Mouse (Mus musculus): ENCODE measurements around the gene AI597479. TPM values are rescaled to one million over a fixed set of nuclear protein-coding genes. Genes with fewer than 3 reads are reported as not detected.
A peak's percentile ranks its signal among the peaks of the same experiment; 100 is the strongest.
"Not testable (repeated sequence)": the region's sequence is repeated elsewhere in the genome, so short reads cannot be mapped to it uniquely, and the experiment has no call there.

AI597479 gene
- polyA plus RNA-seq, 1 experiment from 2014 or later, result 27.2 TPM

GRCm38 (mm10) chr1:43127820-43128610, 29.5 kb downstream of the AI597479 start:
- Histone ChIP-seq H3K27ac (no peak overlapping the region), H3K4me2 (no peak overlapping the region), H3K9me3 (no peaks in the 10 kb centered on the region), H3K4me1 (no peaks in the 10 kb centered on the region), H3K36me3 (peaks cover 38% of the 10 kb centered on the region), H3K4me3 (replicated peaks) (no peak overlapping the region), H3K27me3 (replicated peaks) (no peaks in the 10 kb centered on the region), H3K9ac (no peak overlapping the region)
- no peak for ATAC-seq (ENCODE audit: insufficient read depth, low FRiP score, low read depth)
- 72% methylated on average over 8 of the region's 8 CpGs for WGBS

GRCm38 (mm10) chr1:43130219-43130981, 31.9 kb downstream of the AI597479 start:
- Histone ChIP-seq H3K4me1 (no peaks in the 10 kb centered on the region), H3K4me3 (replicated peaks) (no peak overlapping the region), H3K36me3 (peaks cover 19% of the 10 kb centered on the region; the same call in 1 of the 2 replicates), H3K27me3 (replicated peaks) (no peaks in the 10 kb centered on the region), H3K9me3 (no peaks in the 10 kb centered on the region), H3K27ac (no peak overlapping the region), H3K4me2 (no peak overlapping the region), H3K9ac (no peak overlapping the region)
- no peak for ATAC-seq (ENCODE audit: insufficient read depth, low FRiP score, low read depth)
- 79% methylated on average over 5 of the region's 5 CpGs for WGBS

GRCm38 (mm10) chr1:43131591-43131990, 33.1 kb downstream of the AI597479 start:
- Histone ChIP-seq H3K4me2 (no peak overlapping the region), H3K36me3 (peaks cover 25% of the 10 kb centered on the region), H3K27me3 (replicated peaks) (no peaks in the 10 kb centered on the region), H3K27ac (no peak overlapping the region), H3K9me3 (no peaks in the 10 kb centered on the region), H3K4me1 (no peaks in the 10 kb centered on the region), H3K4me3 (replicated peaks) (no peak overlapping the region), H3K9ac (no peak overlapping the region)
- WGBS, result 87% methylated on average over 9 of the region's 9 CpGs
- ATAC-seq (ENCODE audit: insufficient read depth, low FRiP score, low read depth), result no peak

GRCm38 (mm10) chr1:43136488-43137029, 38.0 kb downstream of the AI597479 start:
- not testable (repeated sequence) for ATAC-seq (ENCODE audit: insufficient read depth, low FRiP score, low read depth)

DNA sequence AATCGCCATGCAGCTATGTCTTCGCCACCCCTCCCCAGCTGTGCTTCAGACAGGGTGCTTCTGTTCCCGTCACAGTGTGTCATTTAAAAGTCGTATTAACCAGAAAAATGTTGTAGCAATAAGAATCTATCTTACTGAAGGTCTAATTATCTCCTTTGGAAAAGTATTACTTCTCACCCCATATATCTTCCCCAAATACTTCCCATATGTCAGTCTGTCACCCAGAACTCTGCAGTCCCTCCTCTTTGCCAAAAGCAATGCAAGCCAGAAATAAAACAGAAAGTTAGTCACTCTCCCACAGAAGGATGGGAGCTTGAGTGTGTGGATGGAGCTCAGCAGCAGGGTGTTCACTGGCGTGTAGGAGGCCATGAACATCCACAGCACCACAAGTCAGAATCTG, 38.8 kb downstream of the AI597479 start:
- H3K27me3 ChIP-seq (replicated peaks), result no peaks in the 10 kb centered on the region
- no peak overlapping the region for H3K27ac ChIP-seq
- WGBS, result 91% methylated on average over 5 of the region's 5 CpGs
- no peak overlapping the region for H3K9ac ChIP-seq
- no peak overlapping the region for H3K4me2 ChIP-seq
- no peak overlapping the region for H3K4me3 ChIP-seq (replicated peaks)
- peaks cover 23% of the 10 kb centered on the region for H3K36me3 ChIP-seq
- no peaks in the 10 kb centered on the region for H3K9me3 ChIP-seq
- 0 out of 2 replicates have a peak, but pooled peaks cover 9% of the 10 kb centered on the region for H3K4me1 ChIP-seq
- ATAC-seq (ENCODE audit: insufficient read depth, low FRiP score, low read depth), result no peak

More at GRCm38 (mm10) chr1:43136488-43137029, 38.0 kb downstream of the AI597479 start:
- H3K36me3 ChIP-seq, result peaks cover 22% of the 10 kb centered on the region
- H3K9ac ChIP-seq; H3K9me3 ChIP-seq; H3K27me3 ChIP-seq (replicated peaks); H3K4me1 ChIP-seq; H3K4me2 ChIP-seq; H3K4me3 ChIP-seq (replicated peaks); H3K27ac ChIP-seq: not testable (repeated sequence)
- WGBS, result 82% methylated on average over 2 of the region's 2 CpGs

- Histone ChIP-seq H3K27me3 (replicated peaks) (no peaks in the 10 kb centered on the region), H3K4me3 (replicated peaks) (no peak overlapping the region), H3K27ac (no peak overlapping the region), H3K36me3 (peaks cover 23% of the 10 kb centered on the region), H3K9me3 (no peaks in the 10 kb centered on the region), H3K4me1 (0 out of 2 replicates have a peak, but pooled peaks cover 9% of the 10 kb centered on the region), H3K4me2 (no peak overlapping the region), H3K9ac (no peak overlapping the region)
- WGBS, result 69% methylated on average over 15 of the region's 15 CpGs
- no peak for ATAC-seq (ENCODE audit: insufficient read depth, low FRiP score, low read depth)
These were observed 39.8 kb downstream of the AI597479 start for GRCm38 (mm10) chr1:43138268-43138812.

DNA sequence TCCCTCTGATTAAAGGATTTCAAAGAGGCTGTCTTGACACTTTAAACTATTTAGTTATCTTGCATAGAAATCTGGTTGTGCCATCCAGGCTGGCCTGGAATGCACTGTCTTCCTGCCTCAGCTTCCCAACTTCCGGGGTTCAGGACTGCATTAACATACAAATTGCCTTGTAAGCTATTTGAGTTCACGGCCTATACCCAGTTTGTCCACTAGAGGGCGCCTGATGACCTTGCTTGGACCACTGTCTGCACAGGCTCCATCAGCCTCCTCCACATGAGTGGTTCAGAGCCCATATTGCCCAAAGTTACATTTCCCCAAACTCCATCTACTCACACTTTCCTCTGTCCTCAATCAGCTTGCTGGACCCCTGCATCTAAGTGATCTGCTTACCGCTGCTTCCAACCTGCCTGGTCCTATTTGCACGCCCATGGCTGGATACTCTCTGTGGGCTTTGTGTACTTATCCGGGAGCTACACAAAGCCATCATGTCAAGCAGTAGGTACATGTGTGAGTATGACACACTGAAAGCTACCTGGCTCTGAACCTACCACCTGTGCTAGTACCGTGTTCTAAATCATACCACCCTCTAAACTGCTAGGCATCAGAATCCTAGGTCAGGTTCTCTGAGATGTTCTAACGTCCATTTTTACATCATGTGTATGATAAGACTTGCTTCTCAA, 41.2 kb downstream of the AI597479 start:
- no peaks in the 10 kb centered on the region for H3K9me3 ChIP-seq
- peak; percentile 51; the same call in 1 of the 2 replicates for ATAC-seq (ENCODE audit: insufficient read depth, low FRiP score, low read depth)
- no peak overlapping the region for H3K4me3 ChIP-seq (replicated peaks)
- H3K4me1 ChIP-seq, result 0 out of 2 replicates have a peak, but pooled peaks cover 9% of the 10 kb centered on the region
- H3K36me3 ChIP-seq, result peaks cover 20% of the 10 kb centered on the region
- no peak overlapping the region for H3K27ac ChIP-seq
- no peak overlapping the region for H3K4me2 ChIP-seq
- WGBS, result 46% methylated on average over 8 of the region's 8 CpGs
- no peaks in the 10 kb centered on the region for H3K27me3 ChIP-seq (replicated peaks)
- H3K9ac ChIP-seq, result no peak overlapping the region

DNA sequence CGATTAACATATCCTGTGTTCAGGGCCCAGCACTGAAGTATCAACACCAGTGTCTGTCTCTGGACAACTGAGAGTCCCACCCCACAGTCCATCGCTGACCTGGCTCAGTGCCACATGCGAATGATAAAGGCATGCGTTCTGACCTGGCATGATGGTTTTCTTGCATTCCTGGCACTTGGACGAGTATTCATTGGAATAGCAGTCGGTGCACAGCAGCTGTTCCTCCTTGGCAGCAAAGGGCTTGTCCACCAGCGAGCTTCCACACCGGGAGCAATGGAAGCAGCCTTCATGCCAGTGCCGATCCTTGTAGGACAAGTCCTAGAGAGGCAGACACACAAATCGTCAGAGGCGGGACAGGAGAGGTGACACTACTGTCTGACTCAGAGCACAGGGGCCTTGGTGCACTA, 43.0 kb downstream of the AI597479 start:
- peaks cover 14% of the 10 kb centered on the region for H3K36me3 ChIP-seq
- H3K27me3 ChIP-seq (replicated peaks), result no peaks in the 10 kb centered on the region
- H3K4me1 ChIP-seq, result 0 out of 2 replicates have a peak, but pooled peaks cover 11% of the 10 kb centered on the region
- WGBS, result 69% methylated on average over 11 of the region's 11 CpGs
- no peak overlapping the region for H3K27ac ChIP-seq
- no peak overlapping the region for H3K9ac ChIP-seq
- ATAC-seq (ENCODE audit: insufficient read depth, low FRiP score, low read depth), result no peak
- H3K9me3 ChIP-seq, result no peaks in the 10 kb centered on the region
- H3K4me2 ChIP-seq, result no peak overlapping the region
- H3K4me3 ChIP-seq (replicated peaks), result no peak overlapping the region

- no peaks in the 10 kb centered on the region for H3K9me3 ChIP-seq
- 58% methylated on average over 6 of the region's 6 CpGs for WGBS
- peaks cover 7% of the 10 kb centered on the region for H3K36me3 ChIP-seq
- H3K4me1 ChIP-seq, result 0 out of 2 replicates have a peak, but pooled peaks cover 11% of the 10 kb centered on the region
- no peak overlapping the region for H3K27ac ChIP-seq
- no peak for ATAC-seq (ENCODE audit: insufficient read depth, low FRiP score, low read depth)
- H3K4me3 ChIP-seq (replicated peaks), result no peak overlapping the region
- no peak overlapping the region for H3K9ac ChIP-seq
- H3K4me2 ChIP-seq, result no peak overlapping the region
- no peaks in the 10 kb centered on the region for H3K27me3 ChIP-seq (replicated peaks)
These were observed 44.3 kb downstream of the AI597479 start for GRCm38 (mm10) chr1:43142849-43143248.

DNA sequence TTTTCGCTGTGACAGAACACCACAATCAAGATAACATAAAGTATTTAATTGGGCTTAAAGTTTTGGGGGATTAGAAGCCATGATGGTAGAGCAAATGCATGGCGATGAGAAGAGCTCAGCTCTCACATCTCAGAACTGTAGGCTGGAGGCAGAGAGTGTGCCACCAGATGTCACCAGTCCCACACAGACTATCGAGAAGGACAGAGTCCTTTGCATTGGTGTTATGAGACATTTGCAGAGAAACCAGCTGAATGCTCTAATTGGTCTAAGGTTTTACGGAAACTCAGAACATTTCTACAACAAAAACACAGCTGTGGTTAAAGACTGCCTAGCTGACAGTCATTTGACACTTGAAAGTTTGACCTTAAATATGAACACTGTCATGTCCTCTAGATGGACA, 44.8 kb downstream of the AI597479 start:
- H3K27me3 ChIP-seq (replicated peaks), result no peaks in the 10 kb centered on the region
- no peak overlapping the region for H3K9ac ChIP-seq
- no peak for ATAC-seq (ENCODE audit: insufficient read depth, low FRiP score, low read depth)
- 0 out of 2 replicates have a peak, but pooled peaks cover 11% of the 10 kb centered on the region for H3K4me1 ChIP-seq
- no peak overlapping the region for H3K27ac ChIP-seq
- 79% methylated on average over 4 of the region's 4 CpGs for WGBS
- H3K36me3 ChIP-seq, result peaks cover 7% of the 10 kb centered on the region; the same call in 1 of the 2 replicates
- no peak overlapping the region for H3K4me2 ChIP-seq
- no peaks in the 10 kb centered on the region for H3K9me3 ChIP-seq
- H3K4me3 ChIP-seq (replicated peaks), result no peak overlapping the region

DNA sequence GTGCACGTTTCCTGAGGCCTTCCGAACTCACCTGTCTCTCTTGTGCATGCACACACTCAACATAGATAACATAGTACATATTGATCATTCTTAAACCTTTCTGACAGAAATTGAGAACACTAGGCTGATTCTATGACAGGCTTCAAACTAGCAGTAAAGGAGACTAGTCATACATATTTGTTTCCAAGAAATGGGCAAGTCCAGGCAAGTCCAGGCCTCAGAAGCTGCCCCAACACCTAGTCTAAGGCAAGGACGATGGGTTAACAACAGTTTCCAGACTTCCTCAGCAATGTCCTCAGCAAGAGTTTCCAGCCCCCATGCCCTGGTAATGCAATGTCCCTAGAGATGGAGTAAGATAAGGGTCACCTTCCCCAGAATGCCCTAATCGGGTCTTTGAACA, 45.3 kb downstream of the AI597479 start:
- no peaks in the 10 kb centered on the region for H3K9me3 ChIP-seq
- H3K9ac ChIP-seq, result no peak overlapping the region
- no peaks in the 10 kb centered on the region for H3K27me3 ChIP-seq (replicated peaks)
- no peak overlapping the region for H3K4me2 ChIP-seq
- no peak for ATAC-seq (ENCODE audit: insufficient read depth, low FRiP score, low read depth)
- H3K4me3 ChIP-seq (replicated peaks), result no peak overlapping the region
- H3K4me1 ChIP-seq, result 0 out of 2 replicates have a peak, but pooled peaks cover 11% of the 10 kb centered on the region
- H3K27ac ChIP-seq, result no peak overlapping the region
- WGBS, result 85% methylated on average over 4 of the region's 4 CpGs
- peaks cover 9% of the 10 kb centered on the region; the same call in 1 of the 2 replicates for H3K36me3 ChIP-seq
